Mouse (Mus musculus): Measurements from ENCODE around the gene Anxa6.

GRCm38 (mm10) chr11:54989920-54990319, 43.3 kb downstream of the Anxa6 start:
- no peak for TF ChIP-seq EP300 (IDR thresholded peaks at IDR 0.05; ENCODE audit: low read length)
- no peak for TF ChIP-seq HCFC1 (IDR thresholded peaks at IDR 0.05; ENCODE audit: low read depth, low read length)
- TF ChIP-seq MEF2A (IDR thresholded peaks at IDR 0.05; ENCODE audit: borderline replicate concordance, low read depth, low read length): no peak
- no peak for TF ChIP-seq MAFK (IDR thresholded peaks at IDR 0.05; ENCODE audit: insufficient replicate concordance, low read length)
- TF ChIP-seq ZMIZ1 (IDR thresholded peaks at IDR 0.05; ENCODE audit: low read depth, low read length): no peak
- TF ChIP-seq POLR2AphosphoS2 (IDR thresholded peaks at IDR 0.05; ENCODE audit: low read depth, low read length): no peak

Measured in CH12.LX (cell line).